Mouse (Mus musculus) kidney, adult 2 months (tissue): ENCODE results near the gene Lrtm2. TPM values are rescaled to one million over a fixed set of nuclear protein-coding genes. Genes with fewer than 3 reads are reported as not detected.

ENCODE experiments used
- DNase-seq: peaks from one replicate; pipeline ENCODE4 v3.0.0; 2021
- H3K27ac ChIP-seq: fragments of 200-500 bp; 2 replicates; pipeline ENCODE4 v1.5.1; 2012; ENCODE audit warnings: low read depth, low read length, control low read depth, inconsistent platforms; ENCODE audit not compliant: insufficient read depth
- H3K27me3 ChIP-seq: fragments of 200-500 bp; replicated peaks from 2 replicates; pipeline ENCODE4 v1.6.1; 2012; ENCODE audit warnings: mild to moderate bottlenecking, moderate library complexity, low read length, inconsistent platforms; ENCODE audit not compliant: control insufficient read depth, insufficient read depth
- H3K36me3 ChIP-seq: fragments of 200-500 bp; 2 replicates; pipeline ENCODE4 v1.6.1; 2012; ENCODE audit warnings: mild to moderate bottlenecking, moderate library complexity, low read length, inconsistent platforms; ENCODE audit not compliant: control insufficient read depth, insufficient read depth
- H3K4me1 ChIP-seq: fragments of 200-500 bp; 2 replicates; pipeline ENCODE4 v1.6.1; 2011; ENCODE audit warnings: low read length; ENCODE audit not compliant: control insufficient read depth, insufficient read depth
- H3K4me3 ChIP-seq: fragments of 200-500 bp; 2 replicates; pipeline ENCODE4 v1.5.1; 2011; ENCODE audit warnings: mild to moderate bottlenecking, low read depth, low read length, control low read depth; ENCODE audit not compliant: insufficient read depth
- CTCF ChIP-seq: fragments of 200-500 bp; conservative IDR thresholded peaks from 2 replicates; pipeline ENCODE4 v1.5.1; 2011; ENCODE audit warnings: low read depth, mild to moderate bottlenecking, control low read depth, low read length, moderate library complexity, mixed read lengths; ENCODE audit not compliant: insufficient read depth, insufficient read length
- POLR2A ChIP-seq: fragments of 200-500 bp; IDR thresholded peaks from one replicate; pipeline ENCODE4 v1.6.1; 2011; ENCODE audit warnings: low read depth, low read length, control low read depth
- WGBS: fragments of 180-500 bp; shearing (Covaris S2); methylation state at CpG from one replicate; pipeline ENCODE4 v1.1.7; 2018; 5-methylcytosine and 5-hydroxymethylcytosine counted together
- polyA plus RNA-seq: library from polyadenylated mRNA; depleted of rRNA; stranded (reverse); fragments of >200 nt; gene quantifications from 2 replicates; pipeline ENCODE4 v1.2.3, GENCODE M21; 2012

Lrtm2 gene
- polyA plus RNA-seq, 1 experiment, result 3.0 TPM

- no peak for TF ChIP-seq CTCF
- H3K27ac ChIP-seq, result no peak overlapping the region
- no peak overlapping the region for H3K4me3 ChIP-seq
- H3K36me3 ChIP-seq, result no peaks in the 10 kb centered on the region
- no peak for DNase-seq
- WGBS, result 80% methylated on average over 8 of the region's 8 CpGs
- H3K4me1 ChIP-seq, result no peaks in the 10 kb centered on the region
- no peaks in the 10 kb centered on the region for H3K27me3 ChIP-seq
These were observed 21.1 kb upstream of the Lrtm2 start for GRCm38 (mm10) chr6:119351656-119352055.

- Histone ChIP-seq H3K27me3 (no peaks in the 10 kb centered on the region), H3K36me3 (no peaks in the 10 kb centered on the region), H3K27ac (no peak overlapping the region), H3K4me3 (no peak overlapping the region), H3K4me1 (no peaks in the 10 kb centered on the region)
- 84% methylated on average over 9 of the region's 9 CpGs for WGBS
- no peak for TF ChIP-seq CTCF
- TF ChIP-seq POLR2A, result no peak
- no peak for DNase-seq
These were observed 20.2 kb upstream of the Lrtm2 start for GRCm38 (mm10) chr6:119350703-119351198.

- H3K36me3 ChIP-seq, result no peaks in the 10 kb centered on the region
- no peak overlapping the region for H3K4me3 ChIP-seq
- TF ChIP-seq CTCF (peak; percentile 51), POLR2A (no peak)
- H3K27me3 ChIP-seq, result no peaks in the 10 kb centered on the region
- 0% methylated on average over 1 of the region's 1 CpGs for WGBS
- DNase-seq, result peak; percentile 70
- H3K27ac ChIP-seq, result no peak overlapping the region
- no peaks in the 10 kb centered on the region for H3K4me1 ChIP-seq
These were observed 17.7 kb upstream of the Lrtm2 start for GRCm38 (mm10) chr6:119348234-119348633.

GRCm38 (mm10) chr6:119347813-119348212 is 17.2 kb upstream of the Lrtm2 start:
- WGBS, result 77% methylated on average over 5 of the region's 5 CpGs
- DNase-seq, result no peak

GRCm38 (mm10) chr6:119346257-119346656 is 15.7 kb upstream of the Lrtm2 start:
- DNase-seq, result no peak
- TF ChIP-seq CTCF (no peak), POLR2A (no peak)
- Histone ChIP-seq H3K27ac (no peak overlapping the region), H3K4me1 (no peaks in the 10 kb centered on the region), H3K27me3 (no peaks in the 10 kb centered on the region), H3K4me3 (no peak overlapping the region), H3K36me3 (no peaks in the 10 kb centered on the region)
- WGBS, result 30% methylated on average over 10 of the region's 10 CpGs

More at GRCm38 (mm10) chr6:119347813-119348212, 17.2 kb upstream of the Lrtm2 start:
- Histone ChIP-seq H3K27me3 (no peaks in the 10 kb centered on the region), H3K36me3 (no peaks in the 10 kb centered on the region), H3K4me3 (no peak overlapping the region), H3K27ac (no peak overlapping the region), H3K4me1 (no peaks in the 10 kb centered on the region)
- no peak for TF ChIP-seq CTCF
- TF ChIP-seq POLR2A, result no peak

GRCm38 (mm10) chr6:119341409-119341808 is 10.8 kb upstream of the Lrtm2 start:
- H3K36me3 ChIP-seq, result no peaks in the 10 kb centered on the region
- H3K4me3 ChIP-seq, result no peak overlapping the region
- DNase-seq, result peak; percentile 60
- no peak for TF ChIP-seq POLR2A
- no peak for TF ChIP-seq CTCF
- H3K4me1 ChIP-seq, result no peaks in the 10 kb centered on the region
- H3K27me3 ChIP-seq, result no peaks in the 10 kb centered on the region
- no peak overlapping the region for H3K27ac ChIP-seq

GRCm38 (mm10) chr6:119338121-119338912 is 7.8 kb upstream of the Lrtm2 start:
- no peak for DNase-seq
- TF ChIP-seq POLR2A, result no peak
- TF ChIP-seq CTCF, result no peak
- WGBS, result 60% methylated on average over 11 of the region's 11 CpGs

More at GRCm38 (mm10) chr6:119338121-119338912, 7.8 kb upstream of the Lrtm2 start:
- no peak overlapping the region for H3K27ac ChIP-seq
- no peak overlapping the region for H3K4me3 ChIP-seq
- no peaks in the 10 kb centered on the region for H3K4me1 ChIP-seq
- H3K36me3 ChIP-seq, result no peaks in the 10 kb centered on the region
- H3K27me3 ChIP-seq, result no peaks in the 10 kb centered on the region
